8 mouse cellular contexts compared by ENCODE assay signal in the genomic region with DNA sequence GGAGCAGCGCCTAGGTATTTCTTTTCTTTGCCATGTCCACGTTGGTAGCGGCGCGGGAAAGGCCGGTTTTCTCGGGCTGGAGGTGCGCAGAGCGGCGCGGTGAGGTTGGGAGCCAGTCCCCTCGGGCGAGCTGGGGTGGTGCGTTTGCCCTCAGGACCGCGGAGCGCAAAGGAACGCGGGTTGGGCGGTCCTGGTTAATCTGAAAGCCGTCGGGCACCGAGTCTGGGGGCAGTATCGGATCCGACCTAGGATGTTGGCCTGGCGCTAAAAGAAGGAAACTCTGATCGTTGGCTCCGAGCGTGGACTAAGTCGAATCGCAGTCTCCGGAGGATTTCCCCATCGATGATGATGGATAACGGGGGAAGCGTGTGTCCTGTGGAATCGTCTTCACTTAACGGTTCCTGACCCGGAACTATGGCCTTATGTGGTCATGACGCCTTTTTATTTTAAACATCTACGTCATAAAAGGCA. TPM values are rescaled to one million over a fixed set of nuclear protein-coding genes. Genes with fewer than 3 reads are reported as not detected.
A peak's percentile ranks its signal among the peaks of the same experiment; 100 is the strongest.
DNase-seq lines count a peak whose midpoint lies in the region; ATAC-seq and TF ChIP-seq lines count a peak whose summit lies in the region.
"Not testable (repeated sequence)": the region's sequence is repeated elsewhere in the genome, so short reads cannot be mapped to it uniquely, and the experiment has no call there.

No protein-coding gene starts in this region.

- peak overlapping the region; percentile 54 for H3K4me2 ChIP-seq in forebrain, embryonic 13.5 days

- not testable (repeated sequence) for H3K4me1 ChIP-seq in forebrain, embryonic 13.5 days; lung, adult 2 months (ENCODE audit: control insufficient read depth, insufficient read depth, low read length)

- H3K4me3 ChIP-seq in forebrain, embryonic 13.5 days: peak overlapping the region; percentile 42
- not testable (repeated sequence) for H3K4me3 ChIP-seq in lung, adult 2 months (replicated peaks; ENCODE audit: extremely low read depth, low read depth, low read length)

- H3K9me3 ChIP-seq in forebrain, embryonic 13.5 days (replicated peaks): not testable (repeated sequence)

- not testable (repeated sequence) for H3K27me3 ChIP-seq in forebrain, embryonic 13.5 days

- H3K27ac ChIP-seq in forebrain, embryonic 13.5 days: not testable (repeated sequence)

- H3K9ac ChIP-seq in forebrain, embryonic 13.5 days: peak overlapping the region; percentile 59

- ATAC-seq in forebrain, embryonic 13.5 days: peak; percentile 85
- ATAC-seq in hematopoietic stem cell, adult 5-6 weeks (replicated peaks in 1 of 2; ENCODE audit: insufficient read depth in 1 of 2, low FRiP score in 2 of 2, low TSS enrichment in 1 of 2, low read depth in 1 of 2, poor library complexity in 2 of 2, severe bottlenecking in 2 of 2): peak; percentile 69 to 75

- not testable (repeated sequence) for TF ChIP-seq CTCF in lung, adult 2 months (IDR thresholded peaks at IDR 0.05; ENCODE audit: insufficient read depth, low read length)

- TF ChIP-seq POLR2A in lung, adult 2 months (IDR thresholded peaks at IDR 0.05; ENCODE audit: borderline replicate concordance, extremely low read depth, low read depth, low read length): not testable (repeated sequence)

- DNase-seq in Muller cell, postnatal 12 days (ENCODE audit: inconsistent ontology term): peak; percentile 28
- peak; percentile 22 for DNase-seq in cerebellum, adult 9-11 months
- peak; percentile 21 for DNase-seq in kidney, postnatal 10 days
- peak; percentile 19 for DNase-seq in lung, adult 2 months
- DNase-seq in naive thymus-derived CD4-positive, alpha-beta T cell, adult 2 months (ENCODE audit: low read depth): peak; percentile 35
- DNase-seq in thymus, postnatal 14 days: peak; percentile 11

- not testable (repeated sequence) for H3K36me3 ChIP-seq in forebrain, embryonic 13.5 days (ENCODE audit: poor library complexity, severe bottlenecking)

- WGBS in forebrain, embryonic 13.5 days: 14% methylated on average over 21 of the region's 40 CpGs
- WGBS in lung, adult 2 months: 3% methylated on average over 20 of the region's 40 CpGs

RNA-seq across cellular contexts. Expression of gene Rbm12b1, which starts 0.6 kb away (rescaled TPM):
- 8.4 and 8.6 TPM in 2 replicates for polyA plus RNA-seq in forebrain, embryonic 13.5 days (2015; fragmentation: Nextera tagmentation; extraction: Ambion mirVana)
- 16.8 and 21.4 TPM in 2 replicates for total RNA-seq in hematopoietic stem cell, adult 5-6 weeks (2017)
- polyA plus RNA-seq in lung, adult 2 months (2012; rRNA removed): 5.3 and 5.4 TPM in 2 replicates

RNA-seq across cellular contexts. Expression of gene Fam92a, which starts 31.2 kb away (rescaled TPM):
- polyA plus RNA-seq in forebrain, embryonic 13.5 days (2015; fragmentation: Nextera tagmentation; extraction: Ambion mirVana): 92.5 and 101 TPM in 2 replicates
- total RNA-seq in hematopoietic stem cell, adult 5-6 weeks (2017): 60.6 and 100 TPM in 2 replicates
- polyA plus RNA-seq in lung, adult 2 months (2012; rRNA removed): 4.0 and 5.4 TPM in 2 replicates

RNA-seq across cellular contexts. Expression of gene Rbm12b2, which starts 51.4 kb away (rescaled TPM):
- polyA plus RNA-seq in forebrain, embryonic 13.5 days (2015; fragmentation: Nextera tagmentation; extraction: Ambion mirVana): 19.8 and 20.1 TPM in 2 replicates
- 38.2 and 42.6 TPM in 2 replicates for total RNA-seq in hematopoietic stem cell, adult 5-6 weeks (2017)
- polyA plus RNA-seq in lung, adult 2 months (2012; rRNA removed): 1.9 and 2.8 TPM in 2 replicates

Comparison
In these comparisons a context has a peak if more than half of its experiments do, and no peak if none do; other contexts are left out.
1. RNA of gene Fam92a, which starts 31.2 kb away (polyA plus RNA-seq): 92.5 to 101 TPM in forebrain, embryonic 13.5 days; 4.0 to 5.4 TPM in lung, adult 2 months; every median in the first group is over 10 times any median in the second.
2. Peak in every context shown above with its lines, with median percentiles within 50 percentile points of each other: DNase-seq.